Mouse (Mus musculus) kidney, embryonic 14.5 days (tissue): ENCODE measurements at regions not wholly inside any gene's neighbourhood (a gene's known extent, or its start where the extent isn't known, plus 50 kb on each side); places are given as distances from the start of the nearest gene placed in this dataset.

ENCODE experiments used
- ATAC-seq: fragments of 200-750 bp; cut with Nextera tagmentation; 2 replicates; pipeline ENCODE4 v1.8.0; 2017; ENCODE audit warnings: moderate number of reproducible peaks, mild to moderate bottlenecking, moderate TSS enrichment, moderate library complexity; ENCODE audit not compliant: low FRiP score, low TSS enrichment
- H3K27ac ChIP-seq: fragments of 300-500 bp; sonication (generic); 2 replicates; pipeline ENCODE4 v1.5.1; 2014; ENCODE audit warnings: low read depth, mild to moderate bottlenecking, low read length, moderate library complexity, mixed read lengths
- H3K27me3 ChIP-seq: fragments of 300-500 bp; sonication (generic); 2 replicates; pipeline ENCODE4 v1.6.1; 2014; ENCODE audit warnings: mild to moderate bottlenecking, low read length; ENCODE audit not compliant: control insufficient read depth, insufficient read depth
- H3K36me3 ChIP-seq: fragments of 300-500 bp; sonication (generic); 2 replicates; pipeline ENCODE4 v1.6.1; 2014; ENCODE audit warnings: low read length, mixed read lengths; ENCODE audit not compliant: control insufficient read depth, insufficient read depth
- H3K4me1 ChIP-seq: fragments of 300-500 bp; sonication (generic); 2 replicates; pipeline ENCODE4 v1.6.1; 2014; ENCODE audit warnings: low read length, mixed read lengths; ENCODE audit not compliant: control insufficient read depth, insufficient read depth
- H3K4me2 ChIP-seq: fragments of 300-500 bp; sonication (generic); replicated peaks from 2 replicates; pipeline ENCODE4 v1.6.1; 2014; ENCODE audit warnings: low read depth, mild to moderate bottlenecking, low read length
- H3K4me3 ChIP-seq: fragments of 300-500 bp; sonication (generic); 2 replicates; pipeline ENCODE4 v1.5.1; 2014; ENCODE audit warnings: mild to moderate bottlenecking, low read length
- H3K9ac ChIP-seq: fragments of 300-500 bp; sonication (generic); 2 replicates; pipeline ENCODE4 v1.6.1; 2014; ENCODE audit warnings: low read depth, mild to moderate bottlenecking, low read length, moderate library complexity
- H3K9me3 ChIP-seq: fragments of 300-500 bp; sonication (generic); 2 replicates; pipeline ENCODE4 v1.6.1; 2016; ENCODE audit warnings: low read length; ENCODE audit not compliant: control insufficient read depth
- WGBS: fragments of 180-500 bp; shearing (Covaris S2); extraction: QIAGEN DNeasy Blood & Tissue Kit; methylation state at CpG from one replicate; pipeline ENCODE4 v1.1.7; 2014; 5-methylcytosine and 5-hydroxymethylcytosine counted together

DNA sequence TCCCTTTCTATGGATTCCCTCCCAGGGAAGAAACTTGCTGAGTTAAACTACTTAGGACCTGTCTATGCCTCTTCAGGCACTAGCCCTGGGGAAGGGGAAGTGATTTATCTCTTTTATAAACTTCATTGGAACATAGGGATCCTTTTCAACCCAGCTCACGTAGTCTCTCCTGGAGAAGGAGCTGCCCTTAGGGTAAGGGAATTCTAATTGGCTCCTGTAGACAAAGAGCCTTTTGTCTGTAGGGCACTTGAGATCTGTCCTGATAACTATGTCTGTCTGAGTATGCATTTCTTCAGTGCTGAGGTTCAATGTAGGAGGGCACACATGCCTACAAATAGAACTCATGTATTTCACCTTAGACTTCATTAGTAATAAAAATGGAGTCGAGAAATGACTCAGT is 413.9 kb upstream of the Large1 start:
- WGBS, result 21% methylated on average over 2 of the region's 2 CpGs
- Histone ChIP-seq H3K4me3 (no peak overlapping the region), H3K36me3 (no peaks in the 10 kb centered on the region), H3K4me2 (no peak overlapping the region), H3K27me3 (no peaks in the 10 kb centered on the region), H3K27ac (no peak overlapping the region), H3K4me1 (no peaks in the 10 kb centered on the region), H3K9ac (no peak overlapping the region), H3K9me3 (peaks cover 5% of the 10 kb centered on the region; the same call in 1 of the 2 replicates)
- no peak for ATAC-seq

DNA sequence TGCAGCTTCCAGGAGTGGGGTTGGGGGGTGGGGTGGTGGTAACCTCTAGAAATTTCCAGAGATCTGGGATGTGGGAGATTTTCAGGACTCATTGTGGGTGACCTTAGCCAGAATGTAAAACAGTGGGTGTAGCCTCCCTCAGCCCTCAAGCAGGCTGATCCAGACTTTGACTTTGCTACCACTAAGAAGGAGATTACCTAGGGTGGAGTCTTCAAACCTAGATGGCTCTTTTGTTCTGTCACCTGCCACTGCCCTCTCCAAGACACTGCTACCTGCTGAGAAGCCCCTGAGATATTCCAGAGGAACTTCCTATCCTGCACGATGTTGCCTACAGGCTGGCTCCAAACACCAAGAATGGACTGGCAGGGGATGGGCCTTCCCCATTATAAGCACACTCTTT is 405.4 kb upstream of the Large1 start:
- no peak overlapping the region for H3K27ac ChIP-seq
- whole genome bisulfite sequencing, result 92% methylated on average over 1 of the region's 1 CpGs
- H3K9me3 ChIP-seq, result no peaks in the 10 kb centered on the region
- no peak for ATAC-seq
- no peak overlapping the region for H3K4me2 ChIP-seq
- no peaks in the 10 kb centered on the region for H3K36me3 ChIP-seq
- no peaks in the 10 kb centered on the region for H3K4me1 ChIP-seq
- H3K27me3 ChIP-seq, result no peaks in the 10 kb centered on the region
- H3K4me3 ChIP-seq, result no peak overlapping the region
- H3K9ac ChIP-seq, result no peak overlapping the region

DNA sequence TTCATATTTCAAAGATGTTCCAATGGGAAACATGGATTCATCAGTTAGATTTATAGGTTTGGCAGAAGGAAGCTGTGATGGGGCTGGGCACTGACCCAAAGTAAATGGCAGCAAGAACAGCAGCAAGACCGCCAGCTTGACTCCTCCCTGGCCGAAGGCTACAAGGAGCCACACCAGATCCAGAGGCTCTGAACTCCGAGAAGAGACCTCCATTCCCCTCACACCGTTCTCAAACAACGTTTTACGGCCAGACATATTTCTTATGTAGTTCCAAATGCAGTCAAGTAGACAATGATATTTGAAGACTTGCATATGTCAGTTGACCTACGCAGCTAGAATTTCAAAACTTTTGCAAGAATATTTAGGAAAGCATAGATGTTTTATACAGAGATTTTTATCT is 397.2 kb upstream of the Large1 start:
- ATAC-seq, result peak; percentile 86
- no peaks in the 10 kb centered on the region for H3K27me3 ChIP-seq
- no peak overlapping the region for H3K4me3 ChIP-seq
- no peaks in the 10 kb centered on the region for H3K9me3 ChIP-seq
- no peak overlapping the region for H3K27ac ChIP-seq
- H3K36me3 ChIP-seq, result no peaks in the 10 kb centered on the region
- H3K4me1 ChIP-seq, result no peaks in the 10 kb centered on the region
- H3K9ac ChIP-seq, result no peak overlapping the region
- no peak overlapping the region for H3K4me2 ChIP-seq
- 44% methylated on average over 7 of the region's 7 CpGs for WGBS

DNA sequence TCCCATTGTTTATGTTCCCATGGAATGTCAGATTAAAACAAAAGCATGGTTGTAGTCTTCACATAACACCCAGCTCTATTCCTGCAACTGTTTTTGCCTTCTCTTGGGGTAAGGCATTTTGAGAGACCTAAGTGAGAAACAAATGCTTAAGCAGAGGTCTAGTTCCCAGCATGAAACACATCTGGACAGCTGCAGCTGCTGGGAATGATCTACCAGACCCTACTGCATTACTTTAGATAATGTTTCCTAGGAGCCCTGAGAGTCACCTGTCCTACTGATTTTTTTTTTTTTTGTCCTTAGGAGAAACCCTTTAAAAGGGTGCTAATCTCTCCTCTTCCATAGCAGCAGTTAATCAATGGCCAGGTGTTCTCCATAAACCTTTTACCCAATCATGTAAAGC is 353.5 kb upstream of the Large1 start:
- H3K9ac ChIP-seq, result no peak overlapping the region
- ATAC-seq, result no peak

More for the DNA sequence above, 353.5 kb upstream of the Large1 start:
- Histone ChIP-seq H3K36me3 (no peaks in the 10 kb centered on the region), H3K4me2 (no peak overlapping the region), H3K27me3 (no peaks in the 10 kb centered on the region), H3K4me3 (no peak overlapping the region), H3K27ac (no peak overlapping the region), H3K4me1 (no peaks in the 10 kb centered on the region), H3K9me3 (no peaks in the 10 kb centered on the region)
